Mouse (Mus musculus) cerebellum, postnatal 14 days (tissue): ENCODE measurements around the gene Lhpp.
"Not testable (repeated sequence)": the region's sequence is repeated elsewhere in the genome, so short reads cannot be mapped to it uniquely, and the experiment has no call there.

Experiments
- DNase-seq, 2 experiments: peaks; one replicate each; pipeline ENCODE4 v3.0.0; 2021; ENCODE audit warnings: mixed read lengths in 2 of 2

Gene Lhpp

GRCm38 (mm10) chr7:132654412-132654811 is 44.0 kb downstream of the Lhpp start:
- no peak for DNase-seq

GRCm38 (mm10) chr7:132656075-132656474 is 45.6 kb downstream of the Lhpp start:
- DNase-seq, result peak; percentile 95 to 98

GRCm38 (mm10) chr7:132656548-132656947 is 46.1 kb downstream of the Lhpp start:
- DNase-seq, result peak; percentile 95 to 99

- no peak for DNase-seq
Measured at GRCm38 (mm10) chr7:132657371-132658057, 47.1 kb downstream of the Lhpp start.

- DNase-seq, result no peak
Measured at GRCm38 (mm10) chr7:132658058-132658450, 47.6 kb downstream of the Lhpp start.

GRCm38 (mm10) chr7:132658688-132659087 is 48.2 kb downstream of the Lhpp start:
- peak in 1 of 2 experiments; percentile 33 for DNase-seq

- DNase-seq, result no peak
Measured at GRCm38 (mm10) chr7:132659633-132660032, 49.2 kb downstream of the Lhpp start.

- DNase-seq, result not testable (repeated sequence)
Measured at GRCm38 (mm10) chr7:132662831-132663230, 52.4 kb downstream of the Lhpp start.

GRCm38 (mm10) chr7:132664815-132665214 is 54.4 kb downstream of the Lhpp start:
- DNase-seq, result no peak

GRCm38 (mm10) chr7:132665664-132666382 is 55.4 kb downstream of the Lhpp start:
- no peak for DNase-seq

GRCm38 (mm10) chr7:132666516-132666915 is 56.1 kb downstream of the Lhpp start:
- DNase-seq, result no peak

GRCm38 (mm10) chr7:132668604-132669003 is 58.2 kb downstream of the Lhpp start:
- DNase-seq, result no peak

- no peak for DNase-seq
Measured at GRCm38 (mm10) chr7:132669999-132670862, 59.8 kb downstream of the Lhpp start.

- peak in 1 of 2 experiments; percentile 35 for DNase-seq
Measured at GRCm38 (mm10) chr7:132670863-132671165, 60.4 kb downstream of the Lhpp start.

- DNase-seq, result peak in 1 of 2 experiments; percentile 46
Measured at GRCm38 (mm10) chr7:132672481-132672959, 62.1 kb downstream of the Lhpp start.

- DNase-seq, result peak in 1 of 2 experiments; percentile 64
Measured at GRCm38 (mm10) chr7:132673931-132674755, 63.7 kb downstream of the Lhpp start.

GRCm38 (mm10) chr7:132675922-132676321 is 65.5 kb downstream of the Lhpp start:
- no peak for DNase-seq

GRCm38 (mm10) chr7:132679117-132679516 is 68.7 kb downstream of the Lhpp start:
- DNase-seq, result peak; percentile 91 to 94

- peak in 1 of 2 experiments; percentile 36 for DNase-seq
Measured at GRCm38 (mm10) chr7:132679549-132679948, 69.1 kb downstream of the Lhpp start.

- DNase-seq, result peak; percentile 89 to 93
Measured at GRCm38 (mm10) chr7:132681296-132681695, 70.9 kb downstream of the Lhpp start.

GRCm38 (mm10) chr7:132681831-132682230 is 71.4 kb downstream of the Lhpp start:
- peak in 1 of 2 experiments; percentile 33 for DNase-seq

GRCm38 (mm10) chr7:132682336-132682735 is 71.9 kb downstream of the Lhpp start:
- no peak for DNase-seq
